Mouse (Mus musculus) spleen, embryonic (tissue): Measurements from ENCODE around the gene Pcna.
"Not testable (repeated sequence)": the region's sequence is repeated elsewhere in the genome, so short reads cannot be mapped to it uniquely, and the experiment has no call there.

Experiments
- CTCF ChIA-PET: fragments of 350-600 bp; sonication (Branson Sonifier 250); formaldehyde crosslinking; loops from one replicate; lab custom pipeline; 2022; lab: Charles Lee

Gene Pcna

DNA sequence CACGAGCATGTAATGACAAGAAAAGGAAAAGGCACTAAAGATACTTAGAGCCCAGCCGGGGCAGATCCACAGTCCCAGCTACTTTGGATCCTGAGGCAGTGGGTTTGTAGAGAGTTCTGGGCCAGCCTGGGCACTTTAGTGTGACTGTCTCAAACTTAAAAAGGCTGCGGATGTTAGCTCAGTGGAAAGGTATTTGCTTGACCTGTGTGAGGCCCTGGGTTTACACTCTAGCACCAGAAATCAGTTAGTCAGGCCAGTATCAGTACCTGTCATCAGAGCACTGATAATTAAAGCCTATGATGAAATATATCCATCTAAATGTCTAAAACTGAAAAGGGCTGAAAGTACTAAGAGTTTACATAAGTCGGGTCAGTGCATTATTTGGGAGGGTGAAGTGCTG lies 23.1 kb upstream of the Pcna start:
- CTCF ChIA-PET, result interaction anchor here (0.7 kb wide), 1 partner anchor 43 kb away, joined by 4 read pairs; no protein-coding TSS in a partner anchor

- CTCF ChIA-PET, result interaction anchor here (0.7 kb wide), 1 partner anchor 158 kb away, joined by 8 read pairs; no protein-coding TSS in a partner anchor
Measured at GRCm38 (mm10) chr2:132275527-132275926, 22.4 kb upstream of the Pcna start.

- CTCF ChIA-PET, result no interaction called here
Measured at GRCm38 (mm10) chr2:132272694-132273389, 19.7 kb upstream of the Pcna start.

DNA sequence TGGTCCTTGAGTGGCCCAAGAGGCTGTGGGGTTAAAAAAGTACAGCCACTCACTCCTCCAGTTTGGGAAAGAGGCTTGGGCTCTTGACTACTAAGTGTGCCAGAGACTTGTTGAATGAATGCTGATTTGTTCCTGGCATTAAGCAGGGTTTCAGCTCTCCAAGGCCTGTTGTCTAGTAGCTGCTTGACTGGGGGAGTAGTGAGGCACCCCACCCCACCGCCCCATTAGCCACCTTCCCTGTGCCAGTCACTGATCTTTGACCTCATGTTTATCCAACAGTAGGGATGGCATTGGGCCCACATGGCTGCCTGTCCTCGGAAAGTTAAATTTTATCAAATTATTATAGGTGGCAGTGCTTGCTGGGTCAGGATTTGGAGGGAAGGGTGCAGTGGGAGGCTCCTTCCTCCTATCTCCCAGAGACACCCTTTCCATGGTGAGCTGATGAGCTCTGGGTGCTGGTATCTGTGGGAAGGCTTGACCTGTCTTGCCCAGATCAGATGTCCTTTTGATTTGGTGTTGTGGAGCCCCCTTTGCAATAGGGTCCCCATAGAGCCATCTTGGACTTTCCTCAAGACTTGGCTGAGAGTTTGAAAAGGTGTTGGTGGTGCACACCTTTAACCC lies 17.3 kb upstream of the Pcna start:
- CTCF ChIA-PET, result no interaction called here

DNA sequence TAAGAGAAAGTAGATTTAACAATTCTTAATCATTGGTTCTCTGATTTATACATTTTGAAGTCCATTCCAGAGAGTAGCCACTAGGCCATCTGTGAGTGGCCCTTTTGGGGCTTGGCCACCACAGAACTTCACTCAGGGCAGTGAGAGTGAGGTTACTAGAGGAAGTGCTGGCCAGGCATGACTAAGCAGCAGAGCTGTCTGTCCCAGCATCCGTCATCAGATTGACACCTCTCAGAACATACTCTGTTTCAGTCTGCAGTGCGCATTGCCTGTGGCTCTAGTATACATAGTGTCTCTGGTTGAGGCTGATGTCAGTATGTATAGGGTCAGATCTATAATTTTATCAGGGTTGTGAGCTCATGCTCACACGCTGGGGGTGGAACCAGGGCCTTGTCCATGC lies 16.1 kb upstream of the Pcna start:
- CTCF ChIA-PET, result interaction anchor here (0.5 kb wide), 1 partner anchor 19 kb away, joined by 3 read pairs; no protein-coding TSS in a partner anchor

DNA sequence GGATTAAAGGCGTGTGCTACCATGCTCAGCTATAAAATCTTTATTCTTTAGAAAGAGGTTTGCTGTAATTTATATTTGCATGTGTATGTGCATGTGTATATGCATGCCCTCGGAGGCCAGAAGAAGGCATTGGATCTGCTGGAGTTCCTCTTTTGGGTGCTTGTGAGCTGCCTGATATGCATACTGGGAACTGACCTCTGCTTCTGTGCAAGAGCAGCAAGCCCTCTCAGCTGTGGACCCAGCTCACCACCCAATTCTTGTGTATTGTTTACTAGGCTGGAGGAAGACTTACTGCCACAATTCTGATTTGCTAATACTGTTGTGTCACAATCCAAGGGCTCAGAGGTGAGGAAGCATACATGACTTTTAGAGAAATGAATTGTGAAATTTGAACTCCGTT lies 13.0 kb upstream of the Pcna start:
- CTCF ChIA-PET, result interaction anchor here (0.5 kb wide), 1 partner anchor 195 kb away, joined by 6 read pairs; no protein-coding TSS in a partner anchor

- CTCF ChIA-PET, result no interaction called here
Measured at GRCm38 (mm10) chr2:132265196-132265595, 12.1 kb upstream of the Pcna start.

DNA sequence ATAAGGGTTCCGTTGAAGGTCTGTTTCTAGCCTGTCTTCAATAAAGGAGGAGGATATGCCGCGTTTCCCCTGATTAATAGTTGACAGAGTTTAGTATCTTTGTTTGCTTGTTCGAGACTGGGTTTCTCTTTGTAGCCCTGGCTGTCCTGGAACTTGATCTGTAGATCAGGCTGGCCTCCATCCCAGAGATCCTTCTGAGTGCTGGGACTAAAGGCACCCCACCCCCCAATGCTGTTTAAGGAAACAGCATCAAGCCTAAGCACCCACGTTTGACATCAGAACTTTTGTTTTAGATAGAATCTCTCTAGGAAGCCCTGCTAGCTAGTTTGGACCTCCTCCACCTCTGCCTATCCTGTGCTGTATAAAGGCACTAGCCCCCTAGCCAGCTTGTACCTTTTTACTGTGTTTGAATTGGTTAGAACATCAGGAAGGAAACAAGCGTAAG lies 11.2 kb upstream of the Pcna start:
- CTCF ChIA-PET, result no interaction called here

- CTCF ChIA-PET, result interaction anchor here (0.6 kb wide), 1 partner anchor 278 kb away, joined by 4 read pairs; no protein-coding TSS in a partner anchor
Measured at GRCm38 (mm10) chr2:132263421-132264265, 10.5 kb upstream of the Pcna start.

DNA sequence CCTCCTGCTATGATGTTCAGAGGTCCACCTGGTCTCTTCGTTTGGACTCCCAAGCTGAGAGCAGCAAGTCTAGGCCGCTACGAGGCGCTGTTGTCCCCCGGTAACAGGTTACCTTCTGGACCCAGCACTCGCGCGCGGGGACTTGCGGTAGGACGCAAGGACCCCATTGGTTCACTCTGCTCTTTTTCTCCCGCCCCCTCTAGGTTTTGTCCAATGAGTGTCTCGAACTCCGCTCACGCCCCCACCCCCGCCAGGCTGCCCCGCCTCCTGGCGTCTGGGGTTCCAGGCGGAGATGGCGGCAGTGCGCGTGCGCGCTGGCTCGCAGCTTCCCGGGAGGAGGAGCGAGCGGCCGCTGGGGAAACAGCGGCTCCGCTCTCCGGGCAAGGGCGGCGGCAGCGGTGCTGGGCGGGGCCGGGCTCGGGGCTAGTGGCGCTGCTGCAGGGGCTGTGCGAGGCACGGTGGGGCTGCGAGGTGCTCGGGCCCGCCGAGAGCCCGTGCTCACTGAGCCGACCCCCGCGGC lies 9.8 kb upstream of the Pcna start, which contains the start of gene Cds2:
TSS of gene Cds2 (plus strand) at position 270 of the 520 bp plus-strand sequence.
- CTCF ChIA-PET, result interaction anchor here (0.6 to 0.7 kb wide), 2 partner anchors 278 to 1172 kb away, joined by 4 to 5 read pairs; no protein-coding TSS in a partner anchor

DNA sequence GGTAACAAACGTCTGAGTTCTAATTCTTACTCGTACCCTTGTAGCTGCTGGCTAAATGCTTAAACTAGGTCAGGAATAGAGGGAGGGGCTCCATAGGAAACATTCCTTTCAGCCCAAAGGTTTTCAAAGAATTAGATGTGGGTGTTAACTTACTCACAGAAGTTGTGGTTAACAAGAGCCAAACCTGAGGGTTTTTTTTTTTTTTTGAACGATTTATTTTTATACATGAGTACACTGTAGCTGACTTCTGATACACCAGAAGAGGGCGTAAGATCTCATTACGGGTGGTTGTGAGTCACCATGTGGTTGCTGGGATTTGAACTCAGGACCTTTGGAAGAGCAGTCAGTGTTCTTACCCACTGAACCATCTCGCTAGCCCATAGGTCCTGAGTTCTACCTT lies 9.1 kb upstream of the Pcna start:
- CTCF ChIA-PET, result interaction anchor here (0.7 kb wide), 1 partner anchor 1171 kb away, joined by 5 read pairs; no protein-coding TSS in a partner anchor

DNA sequence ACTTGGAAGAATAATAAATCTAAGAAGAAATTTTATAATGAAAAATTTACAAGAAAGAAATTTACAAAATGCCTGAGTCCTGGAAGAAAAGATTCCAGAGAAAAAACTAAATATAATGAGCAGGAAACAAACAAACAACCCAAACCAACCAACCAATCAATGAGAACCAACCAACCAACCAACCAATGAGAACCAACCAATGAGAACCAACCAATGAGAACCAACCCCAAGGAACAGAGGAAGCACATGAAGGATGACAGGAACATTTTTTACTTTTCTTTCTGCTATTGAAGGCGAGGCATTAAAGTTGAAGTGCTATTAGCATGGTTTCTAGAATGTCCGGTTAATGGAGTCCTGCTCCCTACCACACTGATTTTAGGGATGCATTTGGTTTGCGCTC lies 7.5 kb upstream of the Pcna start:
- CTCF ChIA-PET, result no interaction called here

DNA sequence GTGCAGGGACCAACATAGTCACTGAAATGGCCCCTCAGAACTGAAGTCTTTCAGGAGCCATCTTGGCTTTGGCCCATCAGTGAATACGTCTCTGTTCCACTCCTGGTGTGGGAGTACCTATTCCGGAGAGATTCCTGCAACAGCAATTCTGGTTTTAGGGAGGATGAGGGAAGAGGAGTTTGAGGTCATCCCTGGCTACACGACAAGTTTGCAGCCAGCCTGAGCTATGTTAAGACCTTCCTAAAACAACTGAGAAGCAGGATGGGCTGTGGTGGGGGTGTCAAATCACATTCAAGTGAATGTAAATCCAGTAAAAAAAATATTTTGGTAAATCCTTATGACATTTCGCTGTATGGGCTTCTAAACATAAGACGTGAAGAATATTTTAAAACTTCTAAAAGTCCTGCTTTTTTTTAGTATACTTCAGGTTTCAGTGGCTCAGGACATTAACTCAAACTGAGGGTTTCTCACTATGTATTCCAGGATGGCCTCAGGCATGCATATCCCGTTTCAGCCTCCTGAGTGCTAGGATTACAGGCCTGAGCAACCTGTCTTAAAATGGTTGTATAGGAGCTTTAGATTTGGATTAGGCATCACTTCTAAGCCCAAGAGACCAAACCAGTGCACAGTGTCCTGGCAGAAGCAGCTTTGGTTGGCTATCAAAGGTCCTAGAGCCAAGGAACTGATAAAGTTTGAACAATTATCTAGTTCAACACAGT lies 4.4 kb upstream of the Pcna start:
- CTCF ChIA-PET, result no interaction called here

DNA sequence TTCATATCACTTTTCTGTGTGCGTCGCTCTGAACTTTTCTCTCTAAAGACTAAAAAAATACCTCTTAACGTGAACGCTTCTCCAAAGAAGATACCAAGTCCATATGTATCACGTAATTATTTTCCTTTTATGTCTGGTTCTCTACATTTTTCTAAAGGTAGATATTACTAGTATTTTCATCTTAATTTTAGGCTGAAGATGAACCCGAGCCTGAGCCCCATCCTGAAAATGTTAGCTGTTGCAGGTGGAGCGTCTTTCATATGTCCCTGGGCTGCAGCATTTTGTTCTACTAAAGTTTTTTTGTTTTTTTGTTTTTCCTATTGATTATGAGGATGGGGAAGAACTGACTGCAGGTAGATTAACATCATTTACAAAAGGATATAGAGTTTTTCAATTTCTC lies 489 bp upstream of the Pcna start:
- CTCF ChIA-PET, result interaction anchor here (0.6 kb wide), 1 partner anchor 62 kb away, joined by 4 read pairs; no protein-coding TSS in a partner anchor

- CTCF ChIA-PET, result no interaction called here
Measured at GRCm38 (mm10) chr2:132251911-132252310, 1.2 kb downstream of the Pcna start.

GRCm38 (mm10) chr2:132247539-132248313 lies 5.4 kb downstream of the Pcna start, which contains the start of gene Tmem230:
TSS of gene Tmem230 (minus strand) at chr2:132247807.
- CTCF ChIA-PET, result no interaction called here

DNA sequence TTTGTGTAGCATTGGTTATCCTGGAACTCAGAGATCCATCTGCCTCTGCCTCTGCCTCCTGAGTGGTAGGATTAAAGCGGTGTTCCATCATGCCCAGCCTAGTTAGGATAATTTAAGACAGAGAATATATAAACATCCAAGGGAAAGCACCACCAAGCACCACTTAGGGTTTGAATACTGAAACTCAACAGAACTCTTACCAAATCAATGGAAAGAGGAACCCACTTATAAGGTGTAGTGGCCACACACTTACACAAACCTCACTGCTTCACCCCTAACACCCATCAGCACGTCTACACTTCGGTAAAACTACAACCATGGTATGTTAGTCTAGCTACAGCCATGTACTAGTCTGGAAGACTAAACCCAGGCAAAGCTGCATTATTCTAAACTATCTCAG lies 9.7 kb downstream of the Pcna start:
- CTCF ChIA-PET, result no interaction called here

GRCm38 (mm10) chr2:132240457-132240856 lies 12.7 kb downstream of the Pcna start:
- CTCF ChIA-PET, result not testable (repeated sequence)

DNA sequence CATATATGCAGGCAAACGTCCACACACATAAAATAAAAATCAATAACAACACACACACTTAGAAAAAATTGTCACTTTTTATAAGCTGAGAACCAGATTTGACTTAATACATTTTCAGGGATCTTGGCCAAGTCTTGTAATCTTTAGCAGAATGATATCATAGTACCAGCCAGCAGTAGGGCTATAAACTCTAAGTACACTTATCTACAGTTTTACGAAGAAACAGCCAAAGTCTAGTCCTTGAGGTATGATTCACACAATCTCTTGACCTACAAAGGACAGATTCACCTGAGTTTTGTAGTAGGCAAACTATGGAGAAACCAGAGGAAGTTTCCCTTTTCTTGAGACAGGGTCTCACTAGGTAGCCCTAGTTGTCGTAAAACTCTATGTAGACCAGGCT lies 13.7 kb downstream of the Pcna start:
- CTCF ChIA-PET, result not testable (repeated sequence)

GRCm38 (mm10) chr2:132235975-132236374 lies 17.1 kb downstream of the Pcna start:
- CTCF ChIA-PET, result no interaction called here
